Mouse (Mus musculus): ENCODE measurements around the gene Trim39.
"Not testable (repeated sequence)": the region's sequence is repeated elsewhere in the genome, so short reads cannot be mapped to it uniquely, and the experiment has no call there.

Trim39 gene

GRCm38 (mm10) chr17:36252250-36252876, 19.7 kb downstream of the Trim39 start:
- ATAC-seq (ENCODE audit: low TSS enrichment), result no peak

- no peak for ATAC-seq (ENCODE audit: low TSS enrichment)
These were observed 23.2 kb downstream of the Trim39 start for GRCm38 (mm10) chr17:36248886-36249285.

- no peak for ATAC-seq (ENCODE audit: low TSS enrichment)
These were observed 26.3 kb downstream of the Trim39 start for GRCm38 (mm10) chr17:36245741-36246140.

- ATAC-seq (ENCODE audit: low TSS enrichment), result no peak
These were observed 28.0 kb downstream of the Trim39 start for GRCm38 (mm10) chr17:36244031-36244430.

- ATAC-seq (ENCODE audit: low TSS enrichment), result no peak
These were observed 31.3 kb downstream of the Trim39 start for GRCm38 (mm10) chr17:36240637-36241213.

GRCm38 (mm10) chr17:36237321-36237921, 34.6 kb downstream of the Trim39 start:
- ATAC-seq (ENCODE audit: low TSS enrichment), result no peak

- ATAC-seq (ENCODE audit: low TSS enrichment), result not testable (repeated sequence)
These were observed 36.7 kb downstream of the Trim39 start for GRCm38 (mm10) chr17:36235300-36235699.

- no peak for ATAC-seq (ENCODE audit: low TSS enrichment)
These were observed 38.5 kb downstream of the Trim39 start for GRCm38 (mm10) chr17:36233572-36233971.

- no peak for ATAC-seq (ENCODE audit: low TSS enrichment)
These were observed 40.7 kb downstream of the Trim39 start for GRCm38 (mm10) chr17:36231318-36231717.

GRCm38 (mm10) chr17:36229046-36229445, 43.0 kb downstream of the Trim39 start:
- no peak for ATAC-seq (ENCODE audit: low TSS enrichment)

- ATAC-seq (ENCODE audit: low TSS enrichment), result no peak
These were observed 45.1 kb downstream of the Trim39 start for GRCm38 (mm10) chr17:36226921-36227320.

- ATAC-seq (ENCODE audit: low TSS enrichment), result no peak
These were observed 46.7 kb downstream of the Trim39 start for GRCm38 (mm10) chr17:36225231-36225824.

- ATAC-seq (ENCODE audit: low TSS enrichment), result no peak
These were observed 47.6 kb downstream of the Trim39 start for GRCm38 (mm10) chr17:36224451-36224850.

GRCm38 (mm10) chr17:36218594-36219155, 53.4 kb downstream of the Trim39 start:
- ATAC-seq (ENCODE audit: low TSS enrichment), result no peak

- no peak for ATAC-seq (ENCODE audit: low TSS enrichment)
These were observed 56.5 kb downstream of the Trim39 start for GRCm38 (mm10) chr17:36215586-36215985.
